Mouse (Mus musculus) liver, adult 2 months (tissue): ENCODE measurements at regions not wholly inside any gene's neighbourhood (a gene's known extent, or its start where the extent isn't known, plus 50 kb on each side); places are given as distances from the start of the nearest gene placed in this dataset.

Source experiments
- DNase-seq: peaks from one replicate; pipeline ENCODE4 v3.0.0-alpha.2; 2011; ENCODE audit warnings: low read depth, low spot score; ENCODE audit errors: extremely low read depth
- H3K27ac ChIP-seq: fragments of 200-500 bp; replicated peaks from 2 replicates; pipeline ENCODE4 v1.5.1; 2012; ENCODE audit warnings: low read depth, mild to moderate bottlenecking, control low read depth, inconsistent platforms, low read length; ENCODE audit not compliant: insufficient read depth
- H3K27me3 ChIP-seq: fragments of 200-500 bp; 2 replicates; pipeline ENCODE4 v1.6.1; 2012; ENCODE audit warnings: mild to moderate bottlenecking, moderate library complexity, low read length, inconsistent platforms; ENCODE audit not compliant: control insufficient read depth, insufficient read depth
- H3K36me3 ChIP-seq: fragments of 200-500 bp; 2 replicates; pipeline ENCODE4 v1.6.1; 2012; ENCODE audit warnings: low read length, inconsistent platforms; ENCODE audit not compliant: control insufficient read depth, insufficient read depth
- H3K4me1 ChIP-seq: fragments of 200-500 bp; 2 replicates; pipeline ENCODE4 v1.6.1; 2011; ENCODE audit warnings: low read length; ENCODE audit not compliant: control insufficient read depth, insufficient read depth
- H3K4me3 ChIP-seq: fragments of 200-500 bp; 2 replicates; pipeline ENCODE4 v1.5.1; 2011; ENCODE audit warnings: low read depth, mild to moderate bottlenecking, control low read depth, low read length, moderate library complexity; ENCODE audit not compliant: insufficient read depth
- H3K79me2 ChIP-seq: fragments of 200-500 bp; 2 replicates; pipeline ENCODE4 v1.6.1; 2012; ENCODE audit warnings: inconsistent platforms, mild to moderate bottlenecking, low read length, moderate library complexity; ENCODE audit not compliant: control insufficient read depth, insufficient read depth
- H3K9ac ChIP-seq: fragments of 200-500 bp; 2 replicates; pipeline ENCODE4 v1.6.1; 2012; ENCODE audit warnings: low read depth, mild to moderate bottlenecking, control low read depth, inconsistent platforms, low read length
- CTCF ChIP-seq: fragments of 200-500 bp; IDR thresholded peaks from 2 replicates; pipeline ENCODE4 v1.5.1; 2011; ENCODE audit warnings: low read depth, low read length, control low read depth
- POLR2A ChIP-seq: fragments of 200-500 bp; IDR thresholded peaks from 2 replicates; pipeline ENCODE4 v1.6.1; 2011; ENCODE audit warnings: low read length, control low read depth; ENCODE audit not compliant: insufficient read depth; ENCODE audit errors: extremely low read depth
- WGBS: fragments of 180-500 bp; shearing (Covaris S2); methylation state at CpG from one replicate; pipeline ENCODE4 v1.1.7; 2018; 5-methylcytosine and 5-hydroxymethylcytosine counted together

DNA sequence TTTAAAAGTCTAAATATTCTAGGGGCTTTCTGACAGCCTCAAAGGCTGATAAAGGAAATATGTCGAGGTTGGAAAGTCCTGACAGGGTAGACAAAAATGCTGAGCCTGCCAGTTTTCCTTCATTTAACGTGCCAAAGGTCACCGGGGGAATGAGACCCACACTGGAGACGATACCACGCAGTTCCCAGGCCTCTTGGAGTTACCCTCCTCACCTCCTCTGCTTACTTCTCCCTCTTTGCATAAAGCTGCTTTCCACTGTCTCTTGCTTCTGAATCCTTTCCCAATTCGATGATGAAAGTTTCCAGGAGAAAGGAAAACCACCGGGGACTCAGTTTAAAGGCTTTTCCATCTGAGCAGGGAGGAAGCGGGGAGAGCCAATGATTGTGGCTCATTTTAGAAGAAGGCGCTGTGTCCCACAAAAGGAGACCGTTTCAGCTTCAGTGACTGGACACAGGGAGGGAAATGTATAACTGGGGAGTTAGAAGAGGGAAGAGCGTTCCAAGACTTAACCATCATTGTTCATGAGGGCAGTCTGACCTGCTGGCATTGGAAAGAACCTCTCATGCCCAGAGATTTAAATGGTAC lies 243.2 kb upstream of the Fn1 start:
- TF ChIP-seq CTCF = no peak
- no peak for TF ChIP-seq POLR2A
- Histone ChIP-seq H3K27ac (no peak overlapping the region), H3K9ac (no peak overlapping the region), H3K4me3 (no peak overlapping the region), H3K4me1 (0 out of 2 replicates have a peak, but pooled peaks cover 1% of the 10 kb centered on the region), H3K79me2 (no peaks in the 10 kb centered on the region), H3K27me3 (no peaks in the 10 kb centered on the region), H3K36me3 (no peaks in the 10 kb centered on the region)
- no peak for DNase-seq
- 59% methylated on average over 11 of the region's 11 CpGs for WGBS

GRCm38 (mm10) chr1:71893636-71894035 lies 240.6 kb upstream of the Fn1 start:
- H3K27me3 ChIP-seq = no peaks in the 10 kb centered on the region
- no peak overlapping the region for H3K4me3 ChIP-seq
- H3K36me3 ChIP-seq = peaks cover 5% of the 10 kb centered on the region; the same call in 1 of the 2 replicates
- DNase-seq = no peak
- H3K27ac ChIP-seq = no peak overlapping the region
- WGBS = 67% methylated on average over 5 of the region's 5 CpGs
- no peak overlapping the region for H3K9ac ChIP-seq
- TF ChIP-seq CTCF (no peak), POLR2A (no peak)
- H3K4me1 ChIP-seq = no peaks in the 10 kb centered on the region
- no peaks in the 10 kb centered on the region for H3K79me2 ChIP-seq

- Histone ChIP-seq H3K27ac (peak overlapping the region; percentile 93), H3K79me2 (no peaks in the 10 kb centered on the region), H3K4me1 (peaks cover 7% of the 10 kb centered on the region; the same call in 1 of the 2 replicates), H3K27me3 (no peaks in the 10 kb centered on the region), H3K4me3 (peak overlapping the region; percentile 52), H3K9ac (peak overlapping the region; percentile 67), H3K36me3 (peaks cover 5% of the 10 kb centered on the region; the same call in 1 of the 2 replicates)
- peak; percentile 99 for DNase-seq
- 15% methylated on average over 3 of the region's 3 CpGs for WGBS
- TF ChIP-seq POLR2A = peak; percentile 82
- no peak for TF ChIP-seq CTCF
These were observed 234.8 kb upstream of the Fn1 start for GRCm38 (mm10) chr1:71887809-71888208.

DNA sequence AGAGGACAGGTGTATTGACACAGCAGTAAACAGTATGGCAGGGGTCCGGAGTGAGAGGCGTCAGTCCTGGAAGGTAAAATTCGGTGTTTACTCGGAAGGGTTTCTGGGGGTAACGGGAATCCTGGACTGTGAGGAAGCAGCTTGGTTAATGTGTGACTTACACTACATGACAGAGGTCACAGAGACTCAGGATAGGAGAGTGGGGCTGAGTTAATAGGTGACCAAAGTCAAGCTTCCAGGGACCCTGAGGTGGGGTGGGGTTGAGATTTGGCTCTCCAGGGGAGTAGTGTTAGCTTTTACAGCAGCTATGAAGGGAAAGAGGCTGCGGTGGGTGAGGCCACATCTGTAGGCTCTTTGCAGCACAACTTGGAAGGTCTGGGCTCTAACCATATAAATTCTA lies 233.9 kb upstream of the Fn1 start:
- H3K9ac ChIP-seq = no peak overlapping the region
- peak; percentile 95 for DNase-seq
- H3K27ac ChIP-seq = peak overlapping the region; percentile 74

GRCm38 (mm10) chr1:71886233-71886632 lies 233.2 kb upstream of the Fn1 start:
- DNase-seq = no peak
- Histone ChIP-seq H3K79me2 (no peaks in the 10 kb centered on the region), H3K27me3 (no peaks in the 10 kb centered on the region), H3K36me3 (peaks cover 5% of the 10 kb centered on the region; the same call in 1 of the 2 replicates), H3K9ac (no peak overlapping the region), H3K4me3 (no peak overlapping the region), H3K4me1 (peaks cover 7% of the 10 kb centered on the region; the same call in 1 of the 2 replicates), H3K27ac (no peak overlapping the region)
- TF ChIP-seq POLR2A (no peak), CTCF (no peak)
- WGBS = 58% methylated on average over 5 of the region's 5 CpGs

More for the DNA sequence above, 233.9 kb upstream of the Fn1 start:
- Histone ChIP-seq H3K4me3 (no peak overlapping the region), H3K36me3 (peaks cover 5% of the 10 kb centered on the region; the same call in 1 of the 2 replicates), H3K4me1 (peaks cover 7% of the 10 kb centered on the region; the same call in 1 of the 2 replicates), H3K79me2 (no peaks in the 10 kb centered on the region), H3K27me3 (no peaks in the 10 kb centered on the region)
- 31% methylated on average over 6 of the region's 6 CpGs for WGBS
- TF ChIP-seq POLR2A (no peak), CTCF (no peak)

- Histone ChIP-seq H3K79me2 (no peaks in the 10 kb centered on the region), H3K36me3 (no peaks in the 10 kb centered on the region), H3K9ac (no peak overlapping the region), H3K27ac (no peak overlapping the region), H3K27me3 (no peaks in the 10 kb centered on the region), H3K4me1 (peaks cover 7% of the 10 kb centered on the region; the same call in 1 of the 2 replicates), H3K4me3 (no peak overlapping the region)
- no peak for DNase-seq
- TF ChIP-seq POLR2A (no peak), CTCF (no peak)
- 89% methylated on average over 12 of the region's 12 CpGs for WGBS
These were observed 228.9 kb upstream of the Fn1 start for GRCm38 (mm10) chr1:71881851-71882250.
